Mouse (Mus musculus) ES-E14 (cell line): ENCODE results near the gene Ntn1.

ENCODE experiments used
- CHD2 ChIP-seq: IDR thresholded peaks from 2 replicates; pipeline ENCODE4 v1.6.1; 2014; ENCODE audit warnings: mild to moderate bottlenecking, low read depth, low read length, inconsistent platforms
- HCFC1 ChIP-seq: IDR thresholded peaks from 2 replicates; pipeline ENCODE4 v1.6.1; 2012; ENCODE audit warnings: low read length, inconsistent platforms, borderline replicate concordance; ENCODE audit not compliant: insufficient read depth
- MAFK ChIP-seq: IDR thresholded peaks from 2 replicates; pipeline ENCODE4 v1.6.1; 2014; ENCODE audit warnings: mild to moderate bottlenecking, low read depth, low read length, inconsistent platforms; ENCODE audit not compliant: insufficient read depth
- ZC3H11A ChIP-seq: IDR thresholded peaks from 2 replicates; pipeline ENCODE4 v1.6.1; 2012; ENCODE audit warnings: low read depth, mild to moderate bottlenecking, inconsistent platforms, low read length, borderline replicate concordance
- ZNF384 ChIP-seq: IDR thresholded peaks from 2 replicates; pipeline ENCODE4 v1.6.1; 2012; ENCODE audit warnings: low read depth, low read length, inconsistent platforms

- TF ChIP-seq ZC3H11A, result 0 out of 2 replicates have a peak, but pooled peaks have one; percentile 20
- no peak for TF ChIP-seq CHD2
- no peak for TF ChIP-seq ZNF384
- TF ChIP-seq MAFK, result no peak
- no peak for TF ChIP-seq HCFC1
Measured at GRCm38 (mm10) chr11:68431699-68432360, 31.2 kb upstream of the Ntn1 start, which contains the start of gene Pik3r5.
